Mouse (Mus musculus) testis, adult 2 months (tissue): ENCODE results near the gene Reep6. TPM values are rescaled to one million over a fixed set of nuclear protein-coding genes. Genes with fewer than 3 reads are reported as not detected.

Experiments
- H3K27ac ChIP-seq: fragments of 200-500 bp; 2 replicates; pipeline ENCODE4 v1.5.1; 2012; ENCODE audit warnings: low read depth, low read length; ENCODE audit not compliant: control insufficient read depth, insufficient read depth
- H3K27me3 ChIP-seq: fragments of 200-500 bp; 2 replicates; pipeline ENCODE4 v1.6.1; 2012; ENCODE audit warnings: mild to moderate bottlenecking, low read length, moderate library complexity; ENCODE audit not compliant: control insufficient read depth, insufficient read depth
- H3K36me3 ChIP-seq: fragments of 200-500 bp; 2 replicates; pipeline ENCODE4 v1.6.1; 2012; ENCODE audit warnings: mild to moderate bottlenecking, low read length; ENCODE audit not compliant: control insufficient read depth, insufficient read depth
- H3K4me1 ChIP-seq: fragments of 200-500 bp; 2 replicates; pipeline ENCODE4 v1.6.1; 2012; ENCODE audit warnings: low read length; ENCODE audit not compliant: control insufficient read depth, insufficient read depth
- H3K4me3 ChIP-seq: fragments of 200-500 bp; 2 replicates; pipeline ENCODE4 v1.5.1; 2012; ENCODE audit warnings: low read depth, mild to moderate bottlenecking, low read length, moderate library complexity, mixed read lengths; ENCODE audit not compliant: control insufficient read depth
- CTCF ChIP-seq: fragments of 200-500 bp; IDR thresholded peaks from 2 replicates; pipeline ENCODE4 v1.5.1; 2012; ENCODE audit warnings: low read depth, mild to moderate bottlenecking, inconsistent platforms, low read length, moderate library complexity; ENCODE audit not compliant: control insufficient read depth, insufficient read depth, insufficient replicate concordance
- POLR2A ChIP-seq: fragments of 200-500 bp; IDR thresholded peaks from 2 replicates; pipeline ENCODE4 v1.6.1; 2012; ENCODE audit warnings: low read depth, mild to moderate bottlenecking, inconsistent platforms, low read length, moderate library complexity; ENCODE audit not compliant: control insufficient read depth
- polyA plus RNA-seq: library from polyadenylated mRNA; depleted of rRNA; stranded (reverse); fragments of >200 nt; gene quantifications from 2 replicates; pipeline ENCODE4 v1.2.3, GENCODE M21; 2012

Reep6 gene
- polyA plus RNA-seq, 1 experiment = 732 TPM

- TF ChIP-seq POLR2A (no peak), CTCF (no peak)
- Histone ChIP-seq H3K27ac (no peak overlapping the region), H3K27me3 (no peaks in the 10 kb centered on the region), H3K36me3 (no peaks in the 10 kb centered on the region), H3K4me3 (no peak overlapping the region), H3K4me1 (peaks cover 10% of the 10 kb centered on the region)
Observed at GRCm38 (mm10) chr10:80302082-80302355, 27.7 kb upstream of the Reep6 start.

- TF ChIP-seq POLR2A = no peak
- TF ChIP-seq CTCF = no peak
- Histone ChIP-seq H3K4me1 (peaks cover 10% of the 10 kb centered on the region), H3K36me3 (no peaks in the 10 kb centered on the region), H3K27me3 (no peaks in the 10 kb centered on the region), H3K27ac (no peak overlapping the region), H3K4me3 (no peak overlapping the region)
Observed at GRCm38 (mm10) chr10:80302471-80302881, 27.3 kb upstream of the Reep6 start.

- no peaks in the 10 kb centered on the region for H3K36me3 ChIP-seq
- no peaks in the 10 kb centered on the region for H3K27me3 ChIP-seq
- peaks cover 3% of the 10 kb centered on the region for H3K4me1 ChIP-seq
- no peak overlapping the region for H3K27ac ChIP-seq
- H3K4me3 ChIP-seq = peak overlapping the region; percentile 33
- TF ChIP-seq POLR2A = no peak
- no peak for TF ChIP-seq CTCF
Observed at GRCm38 (mm10) chr10:80304458-80304857, 25.3 kb upstream of the Reep6 start.

- Histone ChIP-seq H3K27ac (no peak overlapping the region), H3K4me3 (peak overlapping the region; percentile 33), H3K27me3 (no peaks in the 10 kb centered on the region), H3K4me1 (no peaks in the 10 kb centered on the region; the same call in none of the 2 replicates), H3K36me3 (no peaks in the 10 kb centered on the region)
- TF ChIP-seq POLR2A (no peak), CTCF (no peak)
Observed at GRCm38 (mm10) chr10:80304862-80305261, 24.9 kb upstream of the Reep6 start.

- no peak overlapping the region for H3K4me3 ChIP-seq
- H3K27ac ChIP-seq = no peak overlapping the region
- H3K36me3 ChIP-seq = no peaks in the 10 kb centered on the region
Observed at GRCm38 (mm10) chr10:80311560-80311959, 18.2 kb upstream of the Reep6 start.

GRCm38 (mm10) chr10:80312586-80313504 is 16.9 kb upstream of the Reep6 start:
- Histone ChIP-seq H3K4me1 (peaks cover 19% of the 10 kb centered on the region), H3K27me3 (no peaks in the 10 kb centered on the region), H3K36me3 (no peaks in the 10 kb centered on the region), H3K4me3 (no peak overlapping the region), H3K27ac (no peak overlapping the region)
- TF ChIP-seq CTCF (no peak), POLR2A (no peak)

More at GRCm38 (mm10) chr10:80311560-80311959, 18.2 kb upstream of the Reep6 start:
- Histone ChIP-seq H3K4me1 (peaks cover 19% of the 10 kb centered on the region), H3K27me3 (no peaks in the 10 kb centered on the region)
- TF ChIP-seq POLR2A = no peak
- TF ChIP-seq CTCF = no peak

GRCm38 (mm10) chr10:80313627-80314201 is 16.0 kb upstream of the Reep6 start:
- Histone ChIP-seq H3K4me1 (peaks cover 19% of the 10 kb centered on the region), H3K4me3 (no peak overlapping the region), H3K27ac (no peak overlapping the region), H3K36me3 (no peaks in the 10 kb centered on the region), H3K27me3 (no peaks in the 10 kb centered on the region)
- no peak for TF ChIP-seq POLR2A
- TF ChIP-seq CTCF = no peak

- TF ChIP-seq CTCF (no peak), POLR2A (no peak)
- no peaks in the 10 kb centered on the region for H3K36me3 ChIP-seq
- H3K27ac ChIP-seq = no peak overlapping the region
- peaks cover 19% of the 10 kb centered on the region for H3K4me1 ChIP-seq
- 0 out of 2 replicates have a peak overlapping the region, but pooled peaks have one; percentile 9 for H3K4me3 ChIP-seq
- no peaks in the 10 kb centered on the region for H3K27me3 ChIP-seq
Observed at GRCm38 (mm10) chr10:80314494-80315001, 15.2 kb upstream of the Reep6 start.
